Mouse (Mus musculus) cerebellum, adult (tissue): ENCODE measurements around the gene Ddhd1.
A peak's percentile ranks its signal among the peaks of the same experiment; 100 is the strongest.
"Not testable (repeated sequence)": the region's sequence is repeated elsewhere in the genome, so short reads cannot be mapped to it uniquely, and the experiment has no call there.

Source experiments
- ATAC-seq: cut with Nextera tagmentation; 2 replicates; pipeline ENCODE4 v1.9.2; 2017; ENCODE audit warnings: mild to moderate bottlenecking, moderate library complexity, mixed read lengths; ENCODE audit not compliant: insufficient number of reproducible peaks, low FRiP score, low TSS enrichment

Ddhd1 gene

GRCm38 (mm10) chr14:45587536-45587935, 70.4 kb downstream of the Ddhd1 start:
- no peak for ATAC-seq

- ATAC-seq, result no peak
Measured at GRCm38 (mm10) chr14:45583494-45584027, 74.4 kb downstream of the Ddhd1 start.

GRCm38 (mm10) chr14:45580923-45581827, 76.8 kb downstream of the Ddhd1 start:
- ATAC-seq, result not testable (repeated sequence)

- ATAC-seq, result no peak
Measured at GRCm38 (mm10) chr14:45566066-45566937, 91.6 kb downstream of the Ddhd1 start.

- ATAC-seq, result no peak
Measured at GRCm38 (mm10) chr14:45565216-45566065, 92.5 kb downstream of the Ddhd1 start.

GRCm38 (mm10) chr14:45563577-45563976, 94.4 kb downstream of the Ddhd1 start:
- no peak for ATAC-seq

- ATAC-seq, result no peak
Measured at GRCm38 (mm10) chr14:45561681-45562080, 96.3 kb downstream of the Ddhd1 start.

- ATAC-seq, result no peak
Measured at GRCm38 (mm10) chr14:45559018-45559417, 98.9 kb downstream of the Ddhd1 start.

GRCm38 (mm10) chr14:45554336-45554735, 103.6 kb downstream of the Ddhd1 start:
- ATAC-seq, result no peak

GRCm38 (mm10) chr14:45553854-45554253, 104.1 kb downstream of the Ddhd1 start:
- no peak for ATAC-seq

GRCm38 (mm10) chr14:45552431-45552830, 105.5 kb downstream of the Ddhd1 start:
- no peak for ATAC-seq

- ATAC-seq, result 0 out of 2 replicates have a peak, but pooled peaks have one; percentile 47
Measured at GRCm38 (mm10) chr14:45551121-45551768, 106.7 kb downstream of the Ddhd1 start.

- ATAC-seq, result peak; percentile 56; the same call in 1 of the 2 replicates
Measured at GRCm38 (mm10) chr14:45550010-45550647, 107.8 kb downstream of the Ddhd1 start.

- ATAC-seq, result no peak
Measured at GRCm38 (mm10) chr14:45548118-45548517, 109.8 kb downstream of the Ddhd1 start.

GRCm38 (mm10) chr14:45544905-45545304, 113.0 kb downstream of the Ddhd1 start:
- no peak for ATAC-seq

GRCm38 (mm10) chr14:45544026-45544425, 113.9 kb downstream of the Ddhd1 start:
- no peak for ATAC-seq

GRCm38 (mm10) chr14:45539659-45540468, 118.1 kb downstream of the Ddhd1 start:
- peak; percentile 60; the same call in 1 of the 2 replicates for ATAC-seq
